Mouse (Mus musculus) thymus, adult 2 months (tissue): ENCODE measurements around the gene Ing1.

ENCODE experiments used
- CTCF ChIP-seq: fragments of 200-500 bp; IDR thresholded peaks from 2 replicates; pipeline ENCODE4 v1.5.1; 2012; ENCODE audit warnings: mild to moderate bottlenecking, control low read depth, low read length, moderate library complexity, borderline replicate concordance; ENCODE audit not compliant: control insufficient read depth, poor library complexity, insufficient read depth; ENCODE audit errors: extremely low read depth
- POLR2A ChIP-seq: fragments of 200-500 bp; IDR thresholded peaks from 2 replicates; pipeline ENCODE4 v1.6.1; 2012; ENCODE audit warnings: mild to moderate bottlenecking, low read length, control low read depth, moderate library complexity; ENCODE audit not compliant: control insufficient read depth, poor library complexity, insufficient read depth; ENCODE audit errors: extremely low read depth

- TF ChIP-seq CTCF (peak; percentile 20; the same call in 1 of the 2 replicates), POLR2A (peak; percentile 100)
These were observed 2.6 kb downstream of the Ing1 start for GRCm38 (mm10) chr8:11557768-11558629.
